Mouse (Mus musculus) T-cell, adult 2 months (primary cell): ENCODE data around the gene Snapc3.

Source experiments
- DNase-seq: peaks from one replicate; pipeline ENCODE4 v3.0.0; 2022; ENCODE audit warnings: low spot score

Gene Snapc3

GRCm38 (mm10) chr4:83417160-83417819, at the start of gene Snapc3:
Gene Snapc3 (plus strand): TSS chr4:83417724.
- DNase-seq, result peak; percentile 95

GRCm38 (mm10) chr4:83373381-83373780, 44.1 kb upstream of the Snapc3 start:
- DNase-seq, result no peak

GRCm38 (mm10) chr4:83375650-83376049, 41.9 kb upstream of the Snapc3 start:
- no peak for DNase-seq

GRCm38 (mm10) chr4:83376461-83377015, 41.0 kb upstream of the Snapc3 start:
- no peak for DNase-seq

GRCm38 (mm10) chr4:83379036-83379435, 38.5 kb upstream of the Snapc3 start:
- DNase-seq, result no peak

GRCm38 (mm10) chr4:83379746-83380145, 37.8 kb upstream of the Snapc3 start:
- no peak for DNase-seq

GRCm38 (mm10) chr4:83380266-83380665, 37.3 kb upstream of the Snapc3 start:
- no peak for DNase-seq

GRCm38 (mm10) chr4:83383899-83384490, 33.5 kb upstream of the Snapc3 start:
- peak; percentile 35 for DNase-seq

GRCm38 (mm10) chr4:83385091-83385490, 32.4 kb upstream of the Snapc3 start:
- no peak for DNase-seq

- DNase-seq, result no peak
Observed at GRCm38 (mm10) chr4:83390551-83390950, 27.0 kb upstream of the Snapc3 start.

- no peak for DNase-seq
Observed at GRCm38 (mm10) chr4:83391956-83392355, 25.6 kb upstream of the Snapc3 start.

- no peak for DNase-seq
Observed at GRCm38 (mm10) chr4:83393733-83394132, 23.8 kb upstream of the Snapc3 start.

GRCm38 (mm10) chr4:83396346-83396745, 21.2 kb upstream of the Snapc3 start:
- no peak for DNase-seq

GRCm38 (mm10) chr4:83396996-83397770, 20.3 kb upstream of the Snapc3 start:
- no peak for DNase-seq

- no peak for DNase-seq
Observed at GRCm38 (mm10) chr4:83398527-83398926, 19.0 kb upstream of the Snapc3 start.

GRCm38 (mm10) chr4:83400691-83401595, 16.6 kb upstream of the Snapc3 start:
- no peak for DNase-seq

- DNase-seq, result no peak
Observed at GRCm38 (mm10) chr4:83401712-83402111, 15.8 kb upstream of the Snapc3 start.

- DNase-seq, result no peak
Observed at GRCm38 (mm10) chr4:83407688-83408087, 9.8 kb upstream of the Snapc3 start.

GRCm38 (mm10) chr4:83409867-83410505, 7.5 kb upstream of the Snapc3 start:
- DNase-seq, result no peak

- DNase-seq, result no peak
Observed at GRCm38 (mm10) chr4:83412060-83412459, 5.5 kb upstream of the Snapc3 start.

- no peak for DNase-seq
Observed at GRCm38 (mm10) chr4:83414241-83414824, 3.2 kb upstream of the Snapc3 start.
